Mouse (Mus musculus) megakaryocyte, embryonic 14.5 days (primary cell): ENCODE results near the gene Rph3al. TPM values are rescaled to one million over a fixed set of nuclear protein-coding genes. Genes with fewer than 3 reads are reported as not detected.

Experiments used
- H3K27me3 ChIP-seq: replicated peaks from 2 replicates; pipeline ENCODE3; 2012; ENCODE audit warnings: inconsistent platforms
- H3K36me3 ChIP-seq: replicated peaks from 2 replicates; pipeline ENCODE3; 2012; ENCODE audit warnings: low read length, inconsistent platforms, mixed read lengths
- H3K4me1 ChIP-seq: 2 replicates; pipeline ENCODE4 v1.6.1; 2012; ENCODE audit warnings: inconsistent platforms
- H3K4me3 ChIP-seq: replicated peaks from 2 replicates; pipeline ENCODE3; 2012; ENCODE audit warnings: moderate library complexity, mild to moderate bottlenecking, inconsistent platforms
- H3K9me3 ChIP-seq: 2 replicates; pipeline ENCODE4 v1.6.1; 2012; ENCODE audit warnings: inconsistent platforms
- FLI1 ChIP-seq: IDR thresholded peaks from 2 replicates; pipeline ENCODE4 v1.6.1; 2012; ENCODE audit warnings: low read length, inconsistent platforms, mixed read lengths
- GATA1 ChIP-seq: IDR thresholded peaks from 3 replicates; pipeline ENCODE4 v1.6.1; 2012; ENCODE audit warnings: mixed read lengths, low read length, inconsistent platforms, borderline replicate concordance
- polyA plus RNA-seq: library from polyadenylated mRNA; stranded (reverse); fragments of >175 nt; gene quantifications from 2 replicates; pipeline ENCODE4 v1.2.3, GENCODE M21; 2012; ENCODE audit warnings: low replicate concordance; ENCODE audit not compliant: insufficient read depth

Gene Rph3al
- polyA plus RNA-seq, 1 experiment = 0.25 TPM

DNA sequence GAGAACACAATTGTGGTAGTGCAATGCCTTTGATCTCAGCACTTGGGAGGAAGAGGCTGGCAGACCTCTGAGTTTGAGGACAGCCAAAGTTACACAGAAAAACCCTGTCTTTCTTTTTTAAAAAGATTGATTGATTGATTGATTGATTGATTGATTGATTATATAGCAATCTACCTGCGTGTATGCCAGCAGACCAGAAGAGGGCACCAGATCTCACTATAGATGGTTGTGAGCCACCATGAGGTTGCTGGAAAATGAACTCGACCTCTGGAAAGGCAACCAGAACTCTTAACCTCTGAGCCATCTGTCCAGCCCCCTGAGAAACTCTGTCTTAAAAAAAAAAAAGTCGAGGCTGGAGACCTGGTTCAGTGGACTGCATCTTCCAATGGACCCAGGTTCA is 32.4 kb upstream of the Rph3al start:
- Histone ChIP-seq H3K9me3 (peaks cover 8% of the 10 kb centered on the region; the same call in 1 of the 2 replicates), H3K4me3 (no peak overlapping the region), H3K36me3 (no peaks in the 10 kb centered on the region), H3K27me3 (peaks cover 77% of the 10 kb centered on the region), H3K4me1 (peaks cover 16% of the 10 kb centered on the region)
- no peak for TF ChIP-seq FLI1
- no peak for TF ChIP-seq GATA1

DNA sequence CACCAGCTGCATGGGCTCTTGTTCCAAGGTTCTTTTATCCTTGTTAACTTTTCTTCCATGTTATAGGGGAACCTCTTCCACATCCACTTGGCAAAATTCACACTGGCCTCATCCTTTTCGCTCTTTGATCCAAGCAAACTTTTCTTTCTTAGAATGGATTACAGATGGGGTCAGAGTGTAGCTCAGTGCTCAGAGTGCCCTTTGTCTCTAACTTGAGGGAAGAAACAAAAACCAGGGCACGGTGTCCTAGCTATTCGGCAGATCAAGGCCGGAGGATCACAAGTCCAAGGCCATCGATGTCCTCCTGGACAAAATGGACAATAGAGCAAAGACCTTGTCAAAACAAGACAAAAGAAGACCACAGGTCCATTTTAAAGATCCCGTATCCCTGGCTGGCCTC is 30.5 kb upstream of the Rph3al start:
- Histone ChIP-seq H3K36me3 (no peaks in the 10 kb centered on the region), H3K27me3 (peaks cover 88% of the 10 kb centered on the region), H3K4me3 (no peak overlapping the region), H3K9me3 (peaks cover 3% of the 10 kb centered on the region; the same call in 1 of the 2 replicates), H3K4me1 (peaks cover 17% of the 10 kb centered on the region)
- TF ChIP-seq FLI1 = no peak
- no peak for TF ChIP-seq GATA1

- H3K9me3 ChIP-seq = no peaks in the 10 kb centered on the region
- H3K36me3 ChIP-seq = no peaks in the 10 kb centered on the region
- TF ChIP-seq FLI1 = no peak
- no peak for TF ChIP-seq GATA1
- H3K4me3 ChIP-seq = peak overlapping the region; percentile 91
- H3K27me3 ChIP-seq = peaks cover 91% of the 10 kb centered on the region
- H3K4me1 ChIP-seq = peaks cover 17% of the 10 kb centered on the region
These were observed 28.5 kb upstream of the Rph3al start for GRCm38 (mm10) chr11:75966401-75967372.

- no peaks in the 10 kb centered on the region for H3K36me3 ChIP-seq
- peaks cover 2% of the 10 kb centered on the region for H3K9me3 ChIP-seq
- H3K4me3 ChIP-seq = peak overlapping the region; percentile 91
- peaks cover 17% of the 10 kb centered on the region for H3K4me1 ChIP-seq
- TF ChIP-seq GATA1 (no peak), FLI1 (no peak)
- H3K27me3 ChIP-seq = peaks cover 89% of the 10 kb centered on the region
These were observed 27.6 kb upstream of the Rph3al start for GRCm38 (mm10) chr11:75965674-75966400.

DNA sequence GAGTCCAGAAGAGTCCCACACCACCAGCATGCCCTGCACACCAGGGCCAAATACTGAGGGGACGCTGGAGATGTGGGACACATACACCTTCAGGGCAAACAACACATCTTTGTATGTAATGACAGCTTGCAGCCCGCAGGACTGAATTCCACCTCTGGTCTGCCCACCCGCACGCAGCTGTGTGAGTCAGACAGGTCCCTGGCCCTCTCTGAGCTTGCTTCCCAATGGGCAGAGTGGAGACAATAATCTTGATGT is 26.2 kb upstream of the Rph3al start:
- Histone ChIP-seq H3K36me3 (no peaks in the 10 kb centered on the region), H3K4me1 (peaks cover 17% of the 10 kb centered on the region), H3K4me3 (no peak overlapping the region), H3K27me3 (peaks cover 85% of the 10 kb centered on the region), H3K9me3 (peaks cover 11% of the 10 kb centered on the region)
- no peak for TF ChIP-seq GATA1
- TF ChIP-seq FLI1 = no peak

DNA sequence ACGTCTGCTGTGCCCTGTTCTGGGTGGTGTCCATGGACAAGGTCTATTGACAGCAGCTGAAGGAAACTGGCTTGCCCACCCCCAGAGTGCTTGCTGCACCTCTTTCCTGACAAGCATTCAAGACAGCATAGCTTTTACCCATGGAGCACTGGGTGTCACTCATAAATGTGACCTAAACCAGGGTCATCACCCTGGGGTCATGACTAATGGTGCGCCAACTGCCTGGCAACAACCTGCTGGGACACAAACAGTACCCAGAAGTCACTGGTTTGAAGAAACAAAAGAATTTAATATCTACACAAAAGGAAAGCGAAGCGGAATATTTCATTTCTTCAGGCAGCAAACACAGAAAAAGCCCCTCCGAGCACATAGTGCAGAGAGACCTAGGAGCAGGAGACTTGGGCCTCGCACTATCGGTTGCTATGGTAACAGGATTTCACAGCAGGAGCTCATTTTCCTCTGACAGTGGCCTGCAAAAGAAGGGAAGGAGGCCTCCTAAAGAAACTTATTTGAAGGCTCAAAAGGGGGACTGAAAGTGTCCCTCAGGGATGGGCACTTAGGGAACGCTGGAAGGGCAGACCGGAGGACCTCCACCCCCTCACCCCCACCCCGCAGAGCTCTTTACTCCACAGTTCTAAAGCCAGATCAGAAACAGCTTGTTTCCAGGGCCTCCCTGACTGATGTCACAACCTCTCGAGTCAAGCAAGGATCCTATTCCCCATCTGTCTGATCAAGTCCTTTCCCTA is 25.7 kb upstream of the Rph3al start:
- no peaks in the 10 kb centered on the region for H3K36me3 ChIP-seq
- peaks cover 11% of the 10 kb centered on the region for H3K9me3 ChIP-seq
- H3K27me3 ChIP-seq = peaks cover 83% of the 10 kb centered on the region
- no peak for TF ChIP-seq GATA1
- TF ChIP-seq FLI1 = no peak
- H3K4me1 ChIP-seq = peaks cover 17% of the 10 kb centered on the region
- no peak overlapping the region for H3K4me3 ChIP-seq

- Histone ChIP-seq H3K9me3 (peaks cover 11% of the 10 kb centered on the region), H3K27me3 (peaks cover 82% of the 10 kb centered on the region), H3K4me1 (peaks cover 16% of the 10 kb centered on the region), H3K36me3 (no peaks in the 10 kb centered on the region), H3K4me3 (no peak overlapping the region)
- TF ChIP-seq FLI1 = no peak
- TF ChIP-seq GATA1 = no peak
These were observed 23.6 kb upstream of the Rph3al start for GRCm38 (mm10) chr11:75961782-75962181.

DNA sequence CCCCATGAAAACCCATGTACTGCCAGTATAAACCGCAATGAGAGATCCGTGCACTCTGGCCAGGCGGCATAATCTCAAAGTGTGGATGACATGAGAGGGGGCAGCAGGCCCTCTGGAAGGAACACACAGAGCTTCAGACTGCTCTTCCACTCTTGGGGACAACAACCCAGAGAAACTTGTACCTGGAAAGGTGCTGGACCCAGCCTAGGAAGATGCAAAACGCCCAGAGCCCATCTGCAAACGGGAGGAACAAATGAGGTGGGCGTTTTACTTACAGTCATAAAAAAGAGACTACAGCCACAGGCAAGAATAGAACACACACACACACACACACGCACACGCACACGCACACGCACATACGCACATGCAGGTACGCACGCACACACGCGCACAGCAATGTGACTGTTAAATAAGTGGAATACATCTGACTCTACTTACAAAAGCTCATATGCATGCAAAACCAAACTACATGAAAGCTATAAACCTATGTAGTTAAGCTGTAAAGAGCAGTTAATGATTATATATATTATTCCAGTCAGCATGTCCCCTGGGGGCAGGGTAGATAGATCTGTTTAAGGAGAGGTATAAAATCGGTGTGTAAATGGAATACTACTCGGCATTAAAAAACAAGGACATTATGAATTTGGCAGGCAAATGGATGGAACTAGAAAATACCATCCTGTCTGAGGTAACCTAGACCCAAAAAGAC is 19.0 kb upstream of the Rph3al start:
- peaks cover 14% of the 10 kb centered on the region for H3K9me3 ChIP-seq
- no peaks in the 10 kb centered on the region for H3K36me3 ChIP-seq
- TF ChIP-seq GATA1 = no peak
- TF ChIP-seq FLI1 = no peak
- H3K27me3 ChIP-seq = peaks cover 75% of the 10 kb centered on the region
- H3K4me1 ChIP-seq = peaks cover 8% of the 10 kb centered on the region; the same call in 1 of the 2 replicates
- no peak overlapping the region for H3K4me3 ChIP-seq

DNA sequence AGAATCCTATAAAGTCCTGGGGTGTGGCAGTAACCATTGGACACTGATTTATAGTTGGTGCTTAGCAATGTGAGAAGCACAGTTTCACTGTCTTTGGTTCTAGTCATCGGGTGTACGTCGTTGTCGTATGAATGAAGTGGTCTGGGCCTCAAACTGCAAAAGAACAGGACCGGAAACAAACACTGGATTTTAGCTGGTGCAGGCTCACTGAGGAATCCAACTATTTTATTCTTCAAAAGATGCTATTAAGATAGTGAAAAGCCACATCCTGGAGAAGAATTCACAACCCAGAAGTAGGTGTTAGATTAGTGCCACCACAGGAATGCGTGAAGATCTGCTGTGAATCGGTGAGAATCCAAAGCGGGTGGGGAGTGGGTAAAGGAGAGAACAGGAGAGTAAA is 18.4 kb upstream of the Rph3al start:
- H3K27me3 ChIP-seq = peaks cover 74% of the 10 kb centered on the region
- H3K4me3 ChIP-seq = no peak overlapping the region
- H3K4me1 ChIP-seq = peaks cover 8% of the 10 kb centered on the region; the same call in 1 of the 2 replicates
- no peak for TF ChIP-seq FLI1
- no peak for TF ChIP-seq GATA1
- H3K9me3 ChIP-seq = peaks cover 14% of the 10 kb centered on the region
- no peaks in the 10 kb centered on the region for H3K36me3 ChIP-seq
